Mouse (Mus musculus) heart, embryonic 14.5 days (tissue): Measurements from ENCODE around the gene Dnah14. TPM values are rescaled to one million over a fixed set of nuclear protein-coding genes. Genes with fewer than 3 reads are reported as not detected.

Experiments used
- ATAC-seq: fragments of 200-750 bp; cut with Nextera tagmentation; 2 replicates; pipeline ENCODE4 v1.8.0; 2017; ENCODE audit warnings: low read depth, moderate TSS enrichment; ENCODE audit not compliant: insufficient number of reproducible peaks, insufficient read depth, low FRiP score
- H3K27ac ChIP-seq, 2 experiments: fragments of 200-500 bp in 1 of 2; fragments of 300-500 bp in 1 of 2; sonication (generic) in 1 of 2; replicated peaks in 1 of 2; 2 replicates each; pipeline ENCODE4 v1.5.1; 2012 to 2014; ENCODE audit warnings: low read depth in 2 of 2, low read length in 2 of 2, control low read depth in 1 of 2, mild to moderate bottlenecking in 1 of 2, mixed read lengths in 1 of 2; ENCODE audit not compliant: control insufficient read depth in 1 of 2, insufficient read depth in 1 of 2
- H3K27me3 ChIP-seq: fragments of 300-500 bp; sonication (generic); 2 replicates; pipeline ENCODE4 v1.6.1; 2014; ENCODE audit warnings: mild to moderate bottlenecking, low read length, control low read depth; ENCODE audit not compliant: control insufficient read depth, insufficient read depth
- H3K36me3 ChIP-seq: fragments of 300-500 bp; sonication (generic); 2 replicates; pipeline ENCODE4 v1.6.1; 2014; ENCODE audit warnings: mild to moderate bottlenecking, control low read depth, low read length, mixed read lengths; ENCODE audit not compliant: control insufficient read depth, insufficient read depth
- H3K4me1 ChIP-seq, 2 experiments: fragments of 200-500 bp in 1 of 2; fragments of 300-500 bp in 1 of 2; sonication (generic) in 1 of 2; 2 replicates each; pipeline ENCODE4 v1.6.1; 2012 to 2014; ENCODE audit warnings: low read length in 2 of 2, control low read depth in 1 of 2, mixed read lengths in 1 of 2; ENCODE audit not compliant: control insufficient read depth in 2 of 2, insufficient read depth in 2 of 2
- H3K4me2 ChIP-seq: fragments of 300-500 bp; sonication (generic); 2 replicates; pipeline ENCODE4 v1.6.1; 2014; ENCODE audit warnings: mild to moderate bottlenecking, low read length
- H3K4me3 ChIP-seq, 2 experiments: fragments of 200-500 bp in 1 of 2; fragments of 300-500 bp in 1 of 2; sonication (generic) in 1 of 2; 2 replicates each; pipeline ENCODE4 v1.5.1; 2012 to 2014; ENCODE audit warnings: low read length in 2 of 2, mild to moderate bottlenecking in 2 of 2, control low read depth in 1 of 2, low read depth in 1 of 2, moderate library complexity in 1 of 2; ENCODE audit not compliant: control insufficient read depth in 1 of 2, insufficient read depth in 1 of 2
- H3K9ac ChIP-seq: fragments of 300-500 bp; sonication (generic); 2 replicates; pipeline ENCODE4 v1.6.1; 2014; ENCODE audit warnings: mild to moderate bottlenecking, low read length
- H3K9me3 ChIP-seq: fragments of 300-500 bp; sonication (generic); 2 replicates; pipeline ENCODE4 v1.6.1; 2016; ENCODE audit warnings: low read length, control low read depth; ENCODE audit not compliant: control insufficient read depth
- WGBS: fragments of 180-500 bp; shearing (Covaris S2); extraction: QIAGEN DNeasy Blood & Tissue Kit; methylation state at CpG from one replicate; pipeline ENCODE4 v1.1.7; 2014; 5-methylcytosine and 5-hydroxymethylcytosine counted together
- polyA plus RNA-seq: library from polyadenylated mRNA; unstranded; fragments of >200 nt; fragmentation: Nextera tagmentation; extraction: Ambion mirVana; gene quantifications from 2 replicates; pipeline ENCODE4 v1.2.1, GENCODE M21; 2014

Dnah14 gene
- polyA plus RNA-seq, 1 experiment from 2014 or later, result 1.2 TPM

- Histone ChIP-seq H3K4me3 (no peak overlapping the region), H3K27me3 (no peaks in the 10 kb centered on the region), H3K4me1 (no peaks in the 10 kb centered on the region), H3K27ac (no peak overlapping the region), H3K36me3 (no peaks in the 10 kb centered on the region), H3K4me2 (no peak overlapping the region), H3K9me3 (no peaks in the 10 kb centered on the region), H3K9ac (no peak overlapping the region)
- 43% methylated on average over 11 of the region's 11 CpGs for WGBS
- no peak for ATAC-seq
Measured at GRCm38 (mm10) chr1:181615866-181616491, 39.6 kb downstream of the Dnah14 start.

GRCm38 (mm10) chr1:181617332-181617731 is 41.0 kb downstream of the Dnah14 start:
- Histone ChIP-seq H3K9me3 (no peaks in the 10 kb centered on the region), H3K36me3 (no peaks in the 10 kb centered on the region), H3K9ac (no peak overlapping the region), H3K4me2 (no peak overlapping the region), H3K27ac (no peak overlapping the region), H3K4me3 (no peak overlapping the region), H3K4me1 (no peaks in the 10 kb centered on the region), H3K27me3 (no peaks in the 10 kb centered on the region)
- no peak for ATAC-seq
- WGBS, result 44% methylated on average over 5 of the region's 5 CpGs

GRCm38 (mm10) chr1:181623149-181623680 is 46.9 kb downstream of the Dnah14 start:
- 63% methylated on average over 6 of the region's 6 CpGs for WGBS
- no peaks in the 10 kb centered on the region for H3K36me3 ChIP-seq
- peaks cover 0 to 6% of the 10 kb centered on the region in 2 experiments; a peak in 1 of 4 replicates for H3K4me1 ChIP-seq
- no peak overlapping the region for H3K4me3 ChIP-seq
- no peak overlapping the region for H3K9ac ChIP-seq
- no peak overlapping the region for H3K4me2 ChIP-seq
- no peaks in the 10 kb centered on the region for H3K9me3 ChIP-seq
- H3K27me3 ChIP-seq, result no peaks in the 10 kb centered on the region
- no peak for ATAC-seq
- H3K27ac ChIP-seq, result no peak overlapping the region

GRCm38 (mm10) chr1:181624876-181625275 is 48.5 kb downstream of the Dnah14 start:
- Histone ChIP-seq H3K27ac (no peak overlapping the region), H3K9ac (no peak overlapping the region), H3K4me2 (no peak overlapping the region), H3K9me3 (no peaks in the 10 kb centered on the region), H3K27me3 (no peaks in the 10 kb centered on the region), H3K36me3 (no peaks in the 10 kb centered on the region), H3K4me1 (peaks cover 0 to 6% of the 10 kb centered on the region in 2 experiments; a peak in 2 of 4 replicates), H3K4me3 (no peak overlapping the region)
- no peak for ATAC-seq
- WGBS, result 84% methylated on average over 8 of the region's 8 CpGs

GRCm38 (mm10) chr1:181628276-181628675 is 51.9 kb downstream of the Dnah14 start:
- Histone ChIP-seq H3K9ac (no peak overlapping the region), H3K4me1 (peaks cover 0 to 5% of the 10 kb centered on the region in 2 experiments; a peak in 2 of 4 replicates), H3K4me3 (no peak overlapping the region), H3K9me3 (no peaks in the 10 kb centered on the region), H3K36me3 (no peaks in the 10 kb centered on the region), H3K4me2 (no peak overlapping the region), H3K27ac (no peak overlapping the region), H3K27me3 (no peaks in the 10 kb centered on the region)
- WGBS, result 51% methylated on average over 6 of the region's 6 CpGs
- no peak for ATAC-seq

GRCm38 (mm10) chr1:181631371-181631770 is 55.0 kb downstream of the Dnah14 start:
- 81% methylated on average over 4 of the region's 4 CpGs for WGBS
- ATAC-seq, result no peak
- Histone ChIP-seq H3K27me3 (no peaks in the 10 kb centered on the region), H3K9ac (no peak overlapping the region), H3K4me2 (no peak overlapping the region), H3K4me1 (no peaks in the 10 kb centered on the region; a peak in 1 of 4 replicates), H3K4me3 (no peak overlapping the region), H3K9me3 (no peaks in the 10 kb centered on the region), H3K36me3 (no peaks in the 10 kb centered on the region), H3K27ac (no peak overlapping the region)

GRCm38 (mm10) chr1:181637997-181638713 is 61.8 kb downstream of the Dnah14 start:
- no peak for ATAC-seq
- Histone ChIP-seq H3K9ac (no peak overlapping the region), H3K4me1 (peaks cover 0 to 2% of the 10 kb centered on the region in 2 experiments; a peak in 2 of 4 replicates), H3K27me3 (no peaks in the 10 kb centered on the region), H3K36me3 (no peaks in the 10 kb centered on the region), H3K4me3 (no peak overlapping the region), H3K4me2 (no peak overlapping the region), H3K27ac (no peak overlapping the region), H3K9me3 (no peaks in the 10 kb centered on the region)
- 54% methylated on average over 12 of the region's 12 CpGs for WGBS
